Mouse (Mus musculus): ENCODE measurements around the gene Rab37.

DNA sequence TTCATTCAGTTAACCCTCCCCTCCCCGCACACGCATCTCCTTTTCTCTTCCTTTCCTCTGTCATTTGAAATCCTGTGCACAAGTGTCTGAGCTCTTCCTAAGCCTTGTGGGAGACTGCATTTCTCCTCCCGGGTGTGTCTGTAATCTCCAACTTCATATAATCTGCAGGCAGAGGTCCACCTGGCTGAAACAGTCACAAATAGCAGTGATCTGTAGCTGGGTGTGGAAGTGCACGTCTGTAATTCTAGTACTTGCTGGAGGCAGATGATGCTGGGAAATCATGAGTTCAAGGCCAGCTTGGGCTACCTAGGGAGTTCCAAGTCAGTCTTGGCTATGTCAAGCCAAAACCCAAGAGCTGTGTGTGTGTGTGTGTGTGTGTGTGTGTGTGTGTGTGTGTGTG is 909 bp downstream of the Rab37 start:
- TF ChIP-seq CTCF (IDR thresholded peaks at IDR 0.05; ENCODE audit: control insufficient read depth, insufficient read depth, insufficient read length) (no peak), MAX (IDR thresholded peaks at IDR 0.05) (no peak), CEBPB (IDR thresholded peaks at IDR 0.05; ENCODE audit: low read depth) (no peak), MYOG (IDR thresholded peaks at IDR 0.05; ENCODE audit: control insufficient read depth, extremely low read depth, insufficient read length) (no peak), FOSL1 (IDR thresholded peaks at IDR 0.05; ENCODE audit: insufficient read depth, low read length, poor library complexity, severe bottlenecking) (no peak), MYOD1 (IDR thresholded peaks at IDR 0.05; ENCODE audit: control insufficient read depth, insufficient read length, low read depth) (no peak), USF1 (IDR thresholded peaks at IDR 0.05; ENCODE audit: low read depth) (no peak)
